In genomic region chr11:35194826-35195225, GRCm38 (mm10) we compare ENCODE assay signal across 15 mouse cellular contexts.
"Had no signal": no experiment of that assay in that cellular context is flagged by ENCODE, and none has a peak within 500 bp of the region (broad histone marks: within the 10 kb centered on the region; RNA-seq: fewer than 3 reads in every experiment).

No protein-coding gene starts in this region.

- H3K4me2 ChIP-seq: neural tube, embryonic 15.5 days; stomach, embryonic 15.5 days had no signal

- H3K9me3 ChIP-seq: neural tube, embryonic 15.5 days; stomach, embryonic 15.5 days had no signal

- H3K36me3 ChIP-seq: neural tube, embryonic 15.5 days; stomach, embryonic 15.5 days had no signal

- H3K27me3 ChIP-seq: stomach, embryonic 15.5 days had no signal

- H3K9ac ChIP-seq: neural tube, embryonic 15.5 days; stomach, embryonic 15.5 days had no signal

- H3K27ac ChIP-seq: neural tube, embryonic 15.5 days; stomach, embryonic 15.5 days; stomach, postnatal 0 days had no signal

- H3K4me3 ChIP-seq: neural tube, embryonic 15.5 days; stomach, embryonic 15.5 days had no signal

- DNase-seq: retina, postnatal 1 day; right cerebral cortex, adult 18-20 months; right cerebral cortex, postnatal 14 days; right cerebral cortex, postnatal 25 days; right cerebral cortex, postnatal 4 days; spleen, adult 18-20 months; thymus, adult 18-20 months; thymus, adult 2 months; thymus, postnatal 14 days; thymus, postnatal 25 days; thymus, postnatal 36 days; thymus, postnatal 4 days had no signal

- H3K4me1 ChIP-seq: neural tube, embryonic 15.5 days; stomach, embryonic 15.5 days had no signal
